Mouse (Mus musculus) liver, adult 2 months (tissue): Measurements from ENCODE around the gene Nes.

Experiments
- CTCF ChIP-seq: fragments of 200-500 bp; IDR thresholded peaks from 2 replicates; pipeline ENCODE4 v1.5.1; 2011; ENCODE audit warnings: low read depth, low read length, control low read depth
- POLR2A ChIP-seq: fragments of 200-500 bp; IDR thresholded peaks from 2 replicates; pipeline ENCODE4 v1.6.1; 2011; ENCODE audit warnings: low read length, control low read depth; ENCODE audit not compliant: insufficient read depth; ENCODE audit errors: extremely low read depth

DNA sequence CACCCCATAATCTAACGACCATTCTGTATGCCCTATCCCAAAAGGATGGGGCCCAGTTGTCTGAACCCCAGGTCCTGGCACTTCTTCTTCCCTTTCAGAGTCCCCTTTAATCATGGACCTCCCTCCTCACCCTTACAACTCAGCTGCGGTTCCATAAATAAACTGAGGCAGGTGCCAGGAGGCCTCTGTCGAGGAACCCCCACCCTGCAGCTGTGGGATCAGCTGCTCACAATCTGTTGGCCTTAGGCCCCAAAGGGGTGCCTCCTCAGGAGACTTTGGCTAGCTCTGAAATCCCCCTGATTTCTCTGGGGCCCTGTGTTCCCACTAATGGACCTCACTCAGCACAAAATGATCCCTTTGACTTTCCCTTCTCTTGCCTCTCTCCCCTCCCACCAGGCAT is 13.2 kb downstream of the Nes start:
- TF ChIP-seq CTCF (no peak), POLR2A (no peak)
